Mouse (Mus musculus) layer of hippocampus, adult 11-12 months (tissue): Measurements from ENCODE around the gene Mcrs1.

Experiments used
- DNase-seq: peaks from one replicate; pipeline ENCODE4 v3.0.0; 2022; ENCODE audit warnings: low spot score

Gene Mcrs1

DNA sequence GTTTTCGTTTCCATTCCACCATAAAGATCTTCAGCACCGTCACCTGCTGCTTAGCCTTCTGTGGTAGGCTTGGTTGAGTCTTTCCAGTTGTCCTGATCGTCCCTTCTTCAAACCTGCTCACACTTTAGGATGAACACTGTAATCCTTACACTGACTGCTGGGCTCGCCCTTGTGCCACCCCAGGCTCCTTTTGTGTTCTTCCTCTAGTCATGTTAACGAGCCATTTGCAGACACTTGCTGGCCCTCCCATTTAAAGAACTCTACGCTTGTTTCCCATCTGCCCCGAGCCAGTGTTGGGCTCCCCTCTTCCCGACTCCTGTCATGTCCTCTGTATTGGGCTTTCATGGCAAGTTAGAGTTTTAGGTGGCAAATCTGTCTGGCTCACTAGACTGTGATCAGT is 45.8 kb downstream of the Mcrs1 start:
- DNase-seq, result no peak

DNA sequence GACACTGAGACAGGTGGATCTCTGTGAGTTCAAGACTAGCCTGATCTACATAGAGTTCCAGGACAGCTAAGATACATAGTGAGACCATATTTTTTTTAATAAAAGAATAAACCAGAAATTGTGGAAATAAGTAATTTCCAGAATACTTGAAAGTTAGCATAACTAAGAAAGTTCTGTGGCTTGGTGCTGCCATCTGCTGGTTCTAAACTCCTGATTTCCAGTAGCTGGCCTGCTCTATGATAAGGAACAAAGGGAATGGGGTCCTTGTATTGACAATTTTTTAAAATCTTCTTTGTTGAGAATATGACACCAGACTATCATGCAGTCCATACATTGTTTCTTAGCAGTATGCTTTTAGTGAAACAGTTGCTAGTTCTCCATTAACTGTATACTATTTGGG is 53.0 kb downstream of the Mcrs1 start:
- DNase-seq, result peak; percentile 35

DNA sequence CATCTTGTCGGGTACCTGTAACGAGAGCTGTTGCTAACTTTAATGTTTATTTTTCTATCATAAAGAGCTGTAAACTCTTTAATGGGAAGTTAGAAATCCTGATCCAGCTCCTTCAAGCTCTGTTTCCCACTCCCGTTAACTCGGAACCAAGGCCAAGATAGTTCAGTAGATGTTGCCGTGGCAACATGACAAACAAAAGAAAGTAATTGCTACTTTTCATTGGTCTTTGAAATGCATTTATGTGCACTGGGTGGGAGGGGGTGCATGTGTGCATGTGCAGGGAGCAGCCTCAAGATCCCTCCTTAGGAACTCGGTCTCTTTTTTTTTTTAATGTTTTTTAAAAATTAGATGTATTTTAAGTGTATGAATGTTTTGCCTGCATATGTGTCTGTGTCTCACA is 56.7 kb downstream of the Mcrs1 start:
- no peak for DNase-seq

- no peak for DNase-seq
Observed at GRCm38 (mm10) chr15:99194358-99194757, 57.4 kb downstream of the Mcrs1 start.
